Mouse (Mus musculus): ENCODE data around the gene S1pr2. TPM values are rescaled to one million over a fixed set of nuclear protein-coding genes. Genes with fewer than 3 reads are reported as not detected.

S1pr2 gene
- total and polyA plus RNA-seq, 3 experiments, result 1.3 to 3.2 (median 2.0) TPM

DNA sequence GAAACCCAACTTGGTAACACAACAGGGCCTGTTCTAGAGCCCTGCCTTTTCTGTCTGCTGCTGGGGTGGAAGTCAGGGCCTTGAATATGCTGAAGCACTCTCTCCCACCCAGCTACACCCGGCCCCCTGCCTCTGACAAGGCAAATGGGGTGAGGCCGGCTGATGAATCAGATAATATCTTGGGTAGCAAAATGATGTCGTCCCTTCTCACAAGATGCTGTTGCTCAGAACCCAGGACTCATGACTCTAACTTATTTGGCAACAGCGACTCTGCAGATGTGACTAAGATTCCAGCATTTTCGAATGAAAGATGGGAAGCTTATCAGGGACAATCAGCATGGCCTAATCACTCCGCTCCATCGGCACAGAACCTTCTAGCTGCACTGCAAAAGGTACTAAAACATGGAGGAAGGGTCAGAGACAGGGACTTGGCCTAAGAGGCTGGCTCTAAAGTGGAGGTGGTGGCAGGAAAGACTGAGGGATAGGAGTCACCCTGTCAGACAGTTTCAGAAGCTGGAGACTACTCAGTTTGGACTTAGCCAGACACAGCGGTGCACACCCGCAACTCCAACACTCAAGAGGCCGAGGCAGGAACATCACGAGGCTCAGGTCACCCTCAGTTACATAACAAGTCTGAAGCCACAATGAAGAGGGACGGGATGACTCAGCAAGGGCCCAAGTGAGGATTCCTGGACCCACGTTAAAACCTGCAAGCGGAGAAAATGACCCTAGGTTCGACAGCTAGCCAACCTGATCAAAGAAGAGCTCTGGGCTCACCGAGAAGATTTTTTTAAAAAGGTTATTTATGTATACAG is 30.3 kb downstream of the S1pr2 start:
- no peak overlapping the region for H3K4me3 ChIP-seq (replicated peaks in 1 of 3; ENCODE audit: low read depth in 2 of 3, low read length in 2 of 3, poor library complexity in 1 of 3)
- no peak for DNase-seq (ENCODE audit: extremely low read depth)
- H3K9ac ChIP-seq (ENCODE audit: insufficient read depth, low read depth), result no peak overlapping the region
- no peaks in the 10 kb centered on the region for H3K27me3 ChIP-seq (replicated peaks)
- TF ChIP-seq PAX5 (IDR thresholded peaks at IDR 0.05; ENCODE audit: low read length) (no peak), ZNF384 (IDR thresholded peaks at IDR 0.05; ENCODE audit: low read depth, low read length) (no peak), HCFC1 (IDR thresholded peaks at IDR 0.05; ENCODE audit: low read depth, low read length) (no peak), USF2 (conservative IDR thresholded peaks at IDR 0.05; ENCODE audit: low read depth, low read length) (no peak), BHLHE40 (IDR thresholded peaks at IDR 0.05; ENCODE audit: low read depth, low read length) (peak; percentile 72), SIN3A (IDR thresholded peaks at IDR 0.05; ENCODE audit: low read length) (no peak), MEF2A (IDR thresholded peaks at IDR 0.05; ENCODE audit: borderline replicate concordance, low read depth, low read length) (no peak), ZKSCAN1 (IDR thresholded peaks at IDR 0.05; ENCODE audit: borderline replicate concordance, low read depth, low read length) (no peak), ETS1 (conservative IDR thresholded peaks at IDR 0.05; ENCODE audit: low read depth, low read length) (0 out of 2 replicates have a peak, but pooled peaks have one; percentile 17), ZC3H11A (IDR thresholded peaks at IDR 0.05; ENCODE audit: low read depth, low read length) (no peak), MYC (IDR thresholded peaks at IDR 0.05; ENCODE audit: low read depth, low read length) (no peak), POLR2A (IDR thresholded peaks at IDR 0.05; ENCODE audit: low read depth, low read length) (no peak), ZMIZ1 (IDR thresholded peaks at IDR 0.05; ENCODE audit: low read depth, low read length) (no peak), GABPA (IDR thresholded peaks at IDR 0.05; ENCODE audit: insufficient replicate concordance, low read depth, low read length) (no peak), IRF4 (IDR thresholded peaks at IDR 0.05; ENCODE audit: low read depth, low read length) (peak; percentile 49; the same call in 1 of the 2 replicates), KAT2A (IDR thresholded peaks at IDR 0.05; ENCODE audit: insufficient replicate concordance, low read length) (no peak), TBP (conservative IDR thresholded peaks at IDR 0.05; ENCODE audit: low read depth, low read length) (no peak), ELF1 (IDR thresholded peaks at IDR 0.05; ENCODE audit: low read depth, low read length) (no peak), SMC3 (IDR thresholded peaks at IDR 0.05; ENCODE audit: low read depth, low read length) (no peak), USF1 (IDR thresholded peaks at IDR 0.05; ENCODE audit: low read depth, low read length) (no peak), UBTF (IDR thresholded peaks at IDR 0.05; ENCODE audit: low read depth, low read length) (no peak), POLR2AphosphoS2 (IDR thresholded peaks at IDR 0.05; ENCODE audit: low read depth, low read length) (no peak), MAFK (IDR thresholded peaks at IDR 0.05; ENCODE audit: insufficient replicate concordance, low read length) (peak; percentile 47; the same call in 1 of the 2 replicates), RAD21 (IDR thresholded peaks at IDR 0.05; ENCODE audit: low read depth, low read length) (no peak), RCOR1 (conservative IDR thresholded peaks at IDR 0.05; ENCODE audit: low read depth, low read length) (no peak), NRF1 (IDR thresholded peaks at IDR 0.05; ENCODE audit: low read depth, low read length) (no peak), EP300 (IDR thresholded peaks at IDR 0.05; ENCODE audit: low read length) (no peak), MXI1 (IDR thresholded peaks at IDR 0.05; ENCODE audit: low read depth, low read length) (no peak), CTCF (conservative IDR thresholded peaks at IDR 0.05 in 1 of 2, IDR thresholded peaks at IDR 0.05 in 1 of 2; ENCODE audit: low read depth in 2 of 2, low read length in 2 of 2) (no peak), E2F4 (IDR thresholded peaks at IDR 0.05; ENCODE audit: insufficient replicate concordance, low read depth, low read length) (no peak), CHD2 (IDR thresholded peaks at IDR 0.05; ENCODE audit: low read length) (no peak), CHD1 (IDR thresholded peaks at IDR 0.05; ENCODE audit: low read depth, low read length) (no peak), JUN (IDR thresholded peaks at IDR 0.05; ENCODE audit: insufficient read depth, low read depth, low read length) (no peak), NELFE (IDR thresholded peaks at IDR 0.05; ENCODE audit: low read depth, low read length) (no peak), MAZ (IDR thresholded peaks at IDR 0.05; ENCODE audit: low read depth, low read length) (no peak), TCF12 (IDR thresholded peaks at IDR 0.05; ENCODE audit: low read depth, low read length) (no peak), MAX (IDR thresholded peaks at IDR 0.05; ENCODE audit: low read length) (no peak), JUND (conservative IDR thresholded peaks at IDR 0.05; ENCODE audit: low read depth, low read length) (0 out of 2 replicates have a peak, but pooled peaks have one; percentile 12)
- dilution Hi-C loops (cut with MboI; ENCODE audit: extremely low pct_ligation_motif_present, extremely low pct_unique_long_range_greater_than_20kb, low sequenced_read_pairs) (no loop called here), in situ Hi-C loops (cut with MboI; ENCODE audit: low pct_ligation_motif_present, low pct_unique_long_range_greater_than_20kb, low sequenced_read_pairs) (loop anchor here (5.0 kb wide), 1 partner anchor 56 kb away; the partner anchor contains the start of gene Mrpl4)
- peaks cover 100% of the 10 kb centered on the region for H3K79me2 ChIP-seq (replicated peaks; ENCODE audit: control insufficient read depth, extremely low read depth, insufficient read depth, poor library complexity, severe bottlenecking)
- H3K36me3 ChIP-seq (replicated peaks in 1 of 2; ENCODE audit: control insufficient read depth in 1 of 2, insufficient read depth in 1 of 2, low read length in 1 of 2), result peaks cover 24 to 87% of the 10 kb centered on the region in 2 experiments
- no peak overlapping the region for H3K4me2 ChIP-seq (ENCODE audit: insufficient read depth, low read depth, poor library complexity, severe bottlenecking)
- H3K27ac ChIP-seq (ENCODE audit: insufficient read depth, low read depth), result no peak overlapping the region
- H3K4me1 ChIP-seq (ENCODE audit: control insufficient read depth in 1 of 2, insufficient read depth in 2 of 2), result peaks cover 14 to 93% of the 10 kb centered on the region in 2 experiments
- no peaks in the 10 kb centered on the region for H3K9me3 ChIP-seq (replicated peaks; ENCODE audit: low read length)
